8 mouse cellular contexts compared by ENCODE assay signal in genomic region chr6:124965747-124966146, GRCm38 (mm10). TPM values are rescaled to one million over a fixed set of nuclear protein-coding genes. Genes with fewer than 3 reads are reported as not detected.
DNase-seq lines count a peak whose midpoint lies in the region; ATAC-seq lines count a peak whose summit lies in the region.

No protein-coding gene starts in this region.

- no peaks in the 10 kb centered on the region for H3K27me3 ChIP-seq in kidney, embryonic 16.5 days (ENCODE audit: insufficient read depth, low read length)
- H3K27me3 ChIP-seq in forebrain, embryonic 15.5 days: no peaks in the 10 kb centered on the region
- H3K27me3 ChIP-seq in midbrain, embryonic 10.5 days (ENCODE audit: low read depth, poor library complexity, severe bottlenecking): no peaks in the 10 kb centered on the region

- peaks cover 26% of the 10 kb centered on the region for H3K36me3 ChIP-seq in kidney, embryonic 16.5 days (ENCODE audit: insufficient read depth, low read length)
- peaks cover 6% of the 10 kb centered on the region; the same call in 1 of the 2 replicates for H3K36me3 ChIP-seq in forebrain, embryonic 15.5 days
- peaks cover 37% of the 10 kb centered on the region for H3K36me3 ChIP-seq in midbrain, embryonic 10.5 days

- 13% methylated on average over 15 of the region's 15 CpGs for WGBS in kidney, embryonic 16.5 days
- 16% methylated on average over 15 of the region's 15 CpGs for WGBS in forebrain, embryonic 15.5 days
- WGBS in midbrain, embryonic 10.5 days: 18% methylated on average over 15 of the region's 15 CpGs

- no peaks in the 10 kb centered on the region; the same call in 1 of the 2 replicates for H3K9me3 ChIP-seq in kidney, embryonic 16.5 days (ENCODE audit: low read length)
- no peaks in the 10 kb centered on the region; the same call in 1 of the 2 replicates for H3K9me3 ChIP-seq in forebrain, embryonic 15.5 days
- peaks cover 3% of the 10 kb centered on the region; the same call in 1 of the 2 replicates for H3K9me3 ChIP-seq in midbrain, embryonic 10.5 days (replicated peaks)

- H3K27ac ChIP-seq in kidney, embryonic 16.5 days (ENCODE audit: low read length): peak overlapping the region; percentile 95
- H3K27ac ChIP-seq in forebrain, embryonic 15.5 days (replicated peaks): peak overlapping the region; percentile 92
- peak overlapping the region; percentile 97 for H3K27ac ChIP-seq in midbrain, embryonic 10.5 days (replicated peaks)

- DNase-seq in kidney, postnatal 14 days: no peak
- DNase-seq in MN1 (ENCODE audit: low spot score): peak; percentile 36
- no peak for DNase-seq in midbrain, embryonic 10.5 days (ENCODE audit: low spot score)
- DNase-seq in ovary, postnatal 36 days (ENCODE audit: low spot score): no peak
- no peak for DNase-seq in urinary bladder, postnatal 14 days (ENCODE audit: low spot score)

- H3K4me2 ChIP-seq in kidney, embryonic 16.5 days (replicated peaks; ENCODE audit: low read depth, low read length): peak overlapping the region; percentile 97
- peak overlapping the region; percentile 97 for H3K4me2 ChIP-seq in forebrain, embryonic 15.5 days (replicated peaks)

- H3K4me3 ChIP-seq in kidney, embryonic 16.5 days (ENCODE audit: low read length): peak overlapping the region; percentile 90
- H3K4me3 ChIP-seq in forebrain, embryonic 15.5 days: peak overlapping the region; percentile 77
- H3K4me3 ChIP-seq in midbrain, embryonic 10.5 days: peak overlapping the region; percentile 87

- 0 out of 2 replicates have a peak, but pooled peaks have one; percentile 17 for ATAC-seq in kidney, embryonic 16.5 days (ENCODE audit: low FRiP score, low TSS enrichment)
- no peak for ATAC-seq in forebrain, embryonic 15.5 days (replicated peaks)
- ATAC-seq in granulocyte monocyte progenitor cell, adult 5-6 weeks (replicated peaks; ENCODE audit: poor library complexity, severe bottlenecking): no peak

- peak overlapping the region; percentile 98 for H3K9ac ChIP-seq in kidney, embryonic 16.5 days (replicated peaks; ENCODE audit: low read length)
- peak overlapping the region; percentile 95 for H3K9ac ChIP-seq in forebrain, embryonic 15.5 days (replicated peaks)

- peaks cover 17% of the 10 kb centered on the region; the same call in 1 of the 2 replicates for H3K4me1 ChIP-seq in kidney, embryonic 16.5 days (ENCODE audit: insufficient read depth, low read length)
- H3K4me1 ChIP-seq in forebrain, embryonic 15.5 days: peaks cover 16% of the 10 kb centered on the region
- H3K4me1 ChIP-seq in midbrain, embryonic 10.5 days: peaks cover 21% of the 10 kb centered on the region

RNA-seq across cellular contexts. Expression of gene Cops7a, which starts 0.4 kb away (rescaled TPM):
- 178 and 179 TPM in 2 replicates for polyA plus RNA-seq in kidney, embryonic 16.5 days (2015; fragmentation: Nextera tagmentation; extraction: Ambion mirVana)
- polyA plus RNA-seq in forebrain, embryonic 15.5 days (2015; fragmentation: Nextera tagmentation; extraction: Ambion mirVana): 90.2 and 93.6 TPM in 2 replicates
- 140 and 142 TPM in 2 replicates for polyA plus RNA-seq in midbrain, embryonic 10.5 days (2016; fragmentation: Nextera tagmentation; extraction: Ambion mirVana)
- total RNA-seq in granulocyte monocyte progenitor cell, adult 5-6 weeks (2014; fragmentation: Nextera tagmentation): 96.6 and 112 TPM in 2 replicates
- total RNA-seq in granulocyte monocyte progenitor cell, adult 5-6 weeks (2017): 48.8 and 52.0 TPM in 2 replicates

RNA-seq across cellular contexts. Expression of gene Pianp, which starts 30.7 kb away (rescaled TPM):
- 2.1 and 2.3 TPM in 2 replicates for polyA plus RNA-seq in kidney, embryonic 16.5 days (2015; fragmentation: Nextera tagmentation; extraction: Ambion mirVana)
- 29.9 and 30.4 TPM in 2 replicates for polyA plus RNA-seq in forebrain, embryonic 15.5 days (2015; fragmentation: Nextera tagmentation; extraction: Ambion mirVana)
- polyA plus RNA-seq in midbrain, embryonic 10.5 days (2016; fragmentation: Nextera tagmentation; extraction: Ambion mirVana): 0.81 and 2.1 TPM in 2 replicates
- total RNA-seq in granulocyte monocyte progenitor cell, adult 5-6 weeks (2014; fragmentation: Nextera tagmentation): not detected in 2 replicates
- total RNA-seq in granulocyte monocyte progenitor cell, adult 5-6 weeks (2017): not detected in 2 replicates

RNA-seq across cellular contexts. Expression of gene Mlf2, which starts 34.6 kb away (rescaled TPM):
- 366 and 380 TPM in 2 replicates for polyA plus RNA-seq in kidney, embryonic 16.5 days (2015; fragmentation: Nextera tagmentation; extraction: Ambion mirVana)
- 507 and 513 TPM in 2 replicates for polyA plus RNA-seq in forebrain, embryonic 15.5 days (2015; fragmentation: Nextera tagmentation; extraction: Ambion mirVana)
- 428 and 435 TPM in 2 replicates for polyA plus RNA-seq in midbrain, embryonic 10.5 days (2016; fragmentation: Nextera tagmentation; extraction: Ambion mirVana)
- 82.4 and 102 TPM in 2 replicates for total RNA-seq in granulocyte monocyte progenitor cell, adult 5-6 weeks (2014; fragmentation: Nextera tagmentation)
- 49.5 and 79.7 TPM in 2 replicates for total RNA-seq in granulocyte monocyte progenitor cell, adult 5-6 weeks (2017)

RNA-seq across cellular contexts. Expression of gene Zfp384, which starts 43.2 kb away (rescaled TPM):
- 13.7 and 14.7 TPM in 2 replicates for polyA plus RNA-seq in kidney, embryonic 16.5 days (2015; fragmentation: Nextera tagmentation; extraction: Ambion mirVana)
- 16.7 and 21.7 TPM in 2 replicates for polyA plus RNA-seq in forebrain, embryonic 15.5 days (2015; fragmentation: Nextera tagmentation; extraction: Ambion mirVana)
- 9.3 and 9.5 TPM in 2 replicates for polyA plus RNA-seq in midbrain, embryonic 10.5 days (2016; fragmentation: Nextera tagmentation; extraction: Ambion mirVana)
- 75.9 and 87.6 TPM in 2 replicates for total RNA-seq in granulocyte monocyte progenitor cell, adult 5-6 weeks (2014; fragmentation: Nextera tagmentation)
- total RNA-seq in granulocyte monocyte progenitor cell, adult 5-6 weeks (2017): 24.3 and 31.9 TPM in 2 replicates

RNA-seq across cellular contexts. Expression of gene Ptms, which starts 45.8 kb away (rescaled TPM):
- polyA plus RNA-seq in kidney, embryonic 16.5 days (2015; fragmentation: Nextera tagmentation; extraction: Ambion mirVana): 269 and 274 TPM in 2 replicates
- 772 and 823 TPM in 2 replicates for polyA plus RNA-seq in forebrain, embryonic 15.5 days (2015; fragmentation: Nextera tagmentation; extraction: Ambion mirVana)
- polyA plus RNA-seq in midbrain, embryonic 10.5 days (2016; fragmentation: Nextera tagmentation; extraction: Ambion mirVana): 261 and 296 TPM in 2 replicates
- total RNA-seq in granulocyte monocyte progenitor cell, adult 5-6 weeks (2014; fragmentation: Nextera tagmentation): 16.1 and 21.9 TPM in 2 replicates
- 18.5 and 33.0 TPM in 2 replicates for total RNA-seq in granulocyte monocyte progenitor cell, adult 5-6 weeks (2017)
